Mouse (Mus musculus) urinary bladder, postnatal 14 days (tissue): Measurements from ENCODE around the gene Slc1a3.

Source experiments
- DNase-seq: peaks from one replicate; pipeline ENCODE4 v3.0.0; 2021; ENCODE audit warnings: low spot score

Gene Slc1a3

DNA sequence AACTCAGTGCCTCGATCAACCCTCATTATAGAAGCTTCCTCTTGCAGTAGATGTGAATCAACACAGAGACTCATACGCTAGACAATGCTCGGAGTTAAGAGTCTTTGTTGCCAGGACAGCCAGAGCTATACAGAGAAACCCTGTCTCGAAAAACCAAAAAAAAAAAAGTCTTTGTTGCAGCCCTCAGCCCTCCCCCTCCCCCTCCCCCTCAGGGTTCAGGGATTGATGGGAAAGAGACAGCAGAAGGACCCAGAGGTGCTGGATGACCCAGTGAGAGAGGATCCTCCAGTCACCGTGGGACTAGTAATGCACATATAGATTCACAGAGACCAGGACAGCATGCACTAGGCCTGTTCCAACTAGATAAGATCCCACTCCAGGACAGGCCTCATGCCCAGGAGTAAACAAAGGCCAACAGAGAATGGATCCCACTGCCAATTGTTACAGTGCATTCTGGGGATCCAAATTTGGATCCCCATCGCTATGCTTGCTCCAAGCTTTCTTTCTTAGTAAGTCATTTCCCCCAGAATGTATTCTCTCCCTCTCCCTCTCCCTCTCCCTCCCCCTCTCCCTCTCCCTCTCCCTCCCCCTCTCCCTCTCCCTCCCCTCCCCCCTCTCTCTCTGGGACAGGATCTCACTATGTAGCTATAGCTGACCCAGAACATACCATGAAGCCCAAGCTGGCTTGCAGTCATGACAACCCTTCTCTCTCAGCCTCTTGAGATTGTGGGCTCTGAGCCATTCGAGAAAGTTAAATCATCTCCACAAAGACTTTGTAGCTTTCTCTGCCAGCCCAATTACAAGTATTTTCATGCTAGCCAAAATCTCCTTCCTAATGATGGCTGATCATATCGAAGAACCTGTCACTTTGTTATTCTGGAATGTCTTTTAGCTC lies 52.2 kb downstream of the Slc1a3 start:
- DNase-seq, result no peak

- DNase-seq, result no peak
These were observed 55.3 kb downstream of the Slc1a3 start for GRCm38 (mm10) chr15:8655251-8655650.

DNA sequence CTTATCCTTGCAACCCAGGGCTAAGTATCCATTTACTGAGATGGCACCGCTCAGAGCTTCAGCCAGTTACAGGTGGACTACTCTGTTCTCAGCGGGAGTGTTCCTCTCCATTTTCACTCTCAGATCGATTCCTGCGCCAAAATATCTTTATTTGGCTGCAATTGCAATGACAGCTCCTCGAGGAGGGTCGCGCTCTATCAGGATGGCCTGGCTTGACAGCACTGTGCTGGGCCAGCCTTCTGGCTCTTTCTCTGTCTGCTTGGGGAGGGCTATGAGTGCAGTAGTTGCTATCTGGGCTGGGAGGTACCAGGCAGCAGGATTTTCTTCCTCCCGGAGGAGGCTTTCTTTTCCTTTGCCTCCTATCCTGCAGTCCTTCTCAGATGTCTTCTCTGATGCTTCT lies 57.9 kb downstream of the Slc1a3 start:
- DNase-seq, result no peak

- no peak for DNase-seq
These were observed 66.4 kb downstream of the Slc1a3 start for GRCm38 (mm10) chr15:8643997-8644692.

DNA sequence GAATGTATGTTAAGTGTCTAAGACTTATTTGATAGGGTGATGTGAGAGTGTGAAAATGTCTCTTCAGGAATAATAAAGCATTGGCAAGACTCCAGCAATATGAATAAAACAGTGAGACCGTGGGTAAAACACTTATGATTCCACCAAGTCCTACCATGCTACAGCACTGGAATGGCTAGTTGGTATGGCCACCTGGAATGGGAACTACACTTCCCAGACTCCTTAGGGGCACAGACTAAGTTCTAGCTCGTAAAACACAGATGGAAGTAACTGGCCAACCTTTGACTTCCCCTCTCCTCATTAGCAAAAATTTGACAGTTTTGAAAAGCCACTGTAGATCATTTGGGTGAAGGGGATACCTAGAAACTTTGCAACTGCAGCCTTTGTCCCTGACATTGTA lies 70.7 kb downstream of the Slc1a3 start:
- DNase-seq, result no peak

GRCm38 (mm10) chr15:8638568-8639325 lies 71.8 kb downstream of the Slc1a3 start:
- DNase-seq, result peak; percentile 6

- no peak for DNase-seq
These were observed 73.3 kb downstream of the Slc1a3 start for GRCm38 (mm10) chr15:8637283-8637682.

DNA sequence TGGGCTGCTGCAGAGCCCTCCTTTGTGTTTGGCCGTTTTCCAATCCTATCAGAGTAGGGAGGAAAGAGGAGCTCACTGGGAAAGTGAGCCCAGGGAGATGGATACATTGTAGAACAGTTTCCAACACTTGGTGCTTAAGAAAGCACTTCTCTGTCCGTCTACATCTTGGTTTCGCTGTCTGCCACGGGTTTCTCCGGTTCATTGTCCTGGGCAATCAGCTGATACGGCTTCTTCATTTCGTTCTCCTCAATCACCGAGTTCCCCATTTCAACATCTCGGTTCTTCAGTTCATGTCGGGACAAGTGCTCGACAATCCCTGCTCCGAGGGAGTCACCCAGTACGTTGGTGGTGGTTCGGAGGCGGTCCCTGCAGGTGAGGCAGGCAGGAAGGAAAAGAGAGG lies 74.6 kb downstream of the Slc1a3 start:
- no peak for DNase-seq

GRCm38 (mm10) chr15:8634807-8635206 lies 75.8 kb downstream of the Slc1a3 start:
- DNase-seq, result no peak

DNA sequence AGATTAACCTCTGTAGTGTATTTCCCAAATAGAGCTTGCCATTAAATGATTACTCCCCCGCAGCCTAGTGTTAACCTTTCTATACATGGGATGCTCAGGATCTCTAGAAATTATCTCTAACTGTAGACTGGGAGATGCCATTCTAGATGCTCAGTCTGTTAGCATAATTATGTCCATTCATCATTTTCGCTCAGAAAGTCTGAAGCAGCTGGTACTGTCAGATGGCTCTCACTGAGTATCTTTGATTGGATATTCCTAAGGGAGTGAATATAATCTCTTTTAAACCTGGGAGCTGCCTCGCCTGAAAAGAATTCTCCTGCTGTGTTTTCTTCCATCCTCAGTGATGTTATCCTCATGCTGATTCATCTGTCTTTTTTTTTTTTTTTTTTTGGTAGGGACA lies 76.2 kb downstream of the Slc1a3 start:
- DNase-seq, result no peak

DNA sequence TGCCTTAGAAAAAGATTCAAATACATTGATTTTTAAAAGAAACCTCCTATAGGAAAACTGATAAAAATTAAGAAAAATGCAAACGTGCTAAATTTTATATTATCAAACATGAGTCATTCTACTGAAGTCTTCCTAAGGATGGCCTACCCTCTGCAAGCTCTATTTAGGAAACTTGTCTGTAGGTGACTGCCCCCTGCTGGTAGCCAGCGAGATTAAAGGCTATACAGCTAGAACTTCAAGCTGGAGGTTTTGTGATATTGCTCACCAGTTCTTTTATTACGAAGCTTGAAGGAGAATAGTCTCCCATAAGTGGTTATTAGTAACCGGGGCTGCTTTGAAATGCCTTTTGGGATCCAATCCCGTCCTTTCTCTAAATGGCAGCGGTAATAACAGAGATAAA lies 77.2 kb downstream of the Slc1a3 start:
- peak; percentile 52 for DNase-seq

- DNase-seq, result no peak
These were observed 78.2 kb downstream of the Slc1a3 start for GRCm38 (mm10) chr15:8632361-8632760.

- peak; percentile 73 for DNase-seq
These were observed 81.2 kb downstream of the Slc1a3 start for GRCm38 (mm10) chr15:8629317-8629831.

GRCm38 (mm10) chr15:8628150-8628549 lies 82.4 kb downstream of the Slc1a3 start:
- DNase-seq, result no peak

DNA sequence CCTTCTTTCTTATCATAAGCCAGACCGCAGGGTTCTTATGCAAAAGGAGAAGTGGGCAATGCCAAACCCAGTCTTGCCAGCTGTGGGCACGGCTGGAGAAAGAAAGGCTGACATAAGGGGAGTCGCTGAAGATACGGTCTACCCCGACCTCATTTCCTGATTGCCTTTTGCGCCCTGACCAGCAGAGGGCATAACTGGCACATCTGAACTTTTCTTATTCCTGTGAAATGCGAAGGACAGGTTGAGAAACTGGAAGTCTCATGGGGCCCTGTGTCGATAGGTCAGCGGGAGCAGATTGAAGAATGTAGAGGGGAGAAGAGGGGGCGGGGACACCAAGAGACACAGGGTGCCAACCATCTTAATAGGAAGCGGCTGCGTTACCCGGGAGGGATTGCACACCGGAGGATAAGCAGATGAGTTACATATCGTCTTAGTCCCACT lies 83.4 kb downstream of the Slc1a3 start:
- DNase-seq, result peak; percentile 62

- peak; percentile 23 for DNase-seq
These were observed 85.2 kb downstream of the Slc1a3 start for GRCm38 (mm10) chr15:8625370-8625769.

DNA sequence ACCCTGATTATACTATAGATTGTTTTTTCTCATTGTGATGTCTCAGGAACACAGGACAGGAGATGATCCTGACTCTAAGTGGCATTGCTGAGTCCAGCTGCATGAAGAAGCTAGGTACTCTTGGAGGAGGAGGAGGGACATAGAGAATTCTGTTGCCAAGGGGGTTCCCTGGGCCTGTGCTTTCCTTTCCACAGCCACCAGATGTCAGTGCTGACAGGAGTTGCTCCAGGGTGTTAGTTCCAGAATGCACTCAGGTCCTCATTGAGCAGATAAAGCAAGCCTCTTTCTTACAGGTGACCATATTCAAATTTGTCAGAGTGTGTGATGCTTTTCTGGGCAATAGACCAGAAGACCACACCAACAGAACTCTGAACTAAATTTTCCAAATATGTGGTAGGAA lies 86.7 kb downstream of the Slc1a3 start:
- DNase-seq, result no peak

- no peak for DNase-seq
These were observed 91.0 kb downstream of the Slc1a3 start for GRCm38 (mm10) chr15:8619479-8620026.

- DNase-seq, result no peak
These were observed 94.3 kb downstream of the Slc1a3 start for GRCm38 (mm10) chr15:8616290-8616689.

DNA sequence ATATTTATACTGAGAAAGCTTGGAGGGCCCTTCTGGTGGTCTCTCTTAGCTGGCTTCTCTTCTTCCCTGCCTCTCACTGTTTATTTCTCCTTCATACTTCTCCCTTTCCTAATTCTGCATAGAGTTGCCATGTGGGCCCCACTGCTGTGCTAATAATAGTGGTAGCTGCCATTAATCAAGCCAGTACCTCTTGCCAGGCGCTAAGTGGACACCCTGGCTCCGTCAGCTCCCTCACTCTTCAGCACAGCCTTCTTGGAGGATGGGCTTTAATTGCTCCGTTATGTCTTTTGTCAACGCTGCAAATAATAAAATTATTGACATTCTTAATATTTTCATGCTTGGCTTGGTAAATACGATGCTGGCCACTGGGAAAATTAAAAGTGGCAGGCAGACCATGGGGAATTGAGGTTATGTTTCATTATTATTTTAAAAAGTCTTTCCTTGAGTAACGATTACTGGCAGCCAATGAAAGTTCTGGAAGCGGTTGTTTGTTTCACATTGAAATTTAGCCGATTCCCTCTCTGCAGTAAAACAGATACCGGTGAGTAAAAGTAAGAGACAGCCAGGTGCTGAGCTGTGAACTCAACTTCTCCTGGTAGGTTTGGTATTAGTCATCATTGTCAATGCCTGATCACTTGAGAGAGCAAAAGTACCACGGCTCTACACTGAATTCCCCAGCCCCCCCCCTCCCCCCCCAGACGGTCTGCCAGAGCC lies 94.9 kb downstream of the Slc1a3 start:
- no peak for DNase-seq

DNA sequence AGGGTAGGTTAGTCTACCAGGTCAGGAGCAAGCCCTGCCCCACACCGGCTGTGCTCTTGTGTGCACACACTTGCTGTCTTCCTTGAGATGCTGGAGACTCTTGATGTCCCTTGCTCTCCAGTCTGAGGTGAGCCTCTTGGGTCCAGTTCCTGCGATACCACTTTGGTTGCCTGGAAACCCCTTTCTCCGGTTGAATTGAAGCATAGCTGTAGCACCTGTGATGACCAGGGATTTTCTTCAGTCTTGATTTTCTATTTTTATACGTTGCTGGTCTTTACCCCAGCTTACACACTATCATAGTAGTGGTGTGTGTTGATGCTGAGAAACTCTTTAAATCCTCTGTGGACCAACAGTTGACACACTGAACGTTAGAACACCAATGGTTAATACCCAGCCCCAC lies 95.9 kb downstream of the Slc1a3 start:
- no peak for DNase-seq
